Mouse (Mus musculus): ENCODE measurements around the gene Orai2. TPM values are rescaled to one million over a fixed set of nuclear protein-coding genes. Genes with fewer than 3 reads are reported as not detected.

Gene Orai2
- total and polyA plus RNA-seq, 3 experiments, result 0.76 to 5.5 (median 1.6) TPM

DNA sequence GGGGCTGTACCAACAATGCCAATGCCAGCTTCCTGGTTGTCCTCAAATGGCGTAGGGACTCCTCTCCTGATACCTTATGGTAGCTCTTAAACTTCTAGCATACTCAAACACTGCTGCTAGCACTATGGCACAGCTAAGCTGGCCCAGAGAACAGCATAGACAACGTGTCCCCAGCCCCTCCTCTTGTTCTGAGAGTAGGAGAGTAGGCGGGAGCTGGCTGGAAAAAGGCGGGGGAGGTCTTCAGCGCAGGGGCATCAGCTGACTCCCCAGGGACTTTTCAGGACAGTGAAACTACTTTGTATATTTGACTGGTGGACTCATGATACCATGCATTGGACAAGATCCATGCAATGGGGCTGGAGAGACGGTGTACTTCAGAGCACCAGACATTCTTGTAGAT is 11.5 kb upstream of the Orai2 start:
- no peak overlapping the region for H3K27ac ChIP-seq
- H3K9ac ChIP-seq (ENCODE audit: low read depth, low read length), result no peak overlapping the region
- H3K27me3 ChIP-seq (ENCODE audit: control insufficient read depth, insufficient read depth, low read length), result no peaks in the 10 kb centered on the region
- H3K4me3 ChIP-seq, result no peak overlapping the region
- no peaks in the 10 kb centered on the region for H3K79me2 ChIP-seq (replicated peaks; ENCODE audit: control insufficient read depth, insufficient read depth, low read length)
- no peak for DNase-seq
- H3K36me3 ChIP-seq (ENCODE audit: control insufficient read depth, insufficient read depth, low read length), result no peaks in the 10 kb centered on the region
- intact Hi-C loops (cut with DNase I), result no loop called here
- no peaks in the 10 kb centered on the region; the same call in 1 of the 2 replicates for H3K4me1 ChIP-seq (ENCODE audit: control insufficient read depth, insufficient read depth, low read length)
- no peak for TF ChIP-seq EP300 (IDR thresholded peaks at IDR 0.05; ENCODE audit: insufficient read depth, low read depth, low read length)
- TF ChIP-seq CTCF (IDR thresholded peaks at IDR 0.05), result no peak
- TF ChIP-seq POLR2A (IDR thresholded peaks at IDR 0.05; ENCODE audit: insufficient read depth, low read depth, low read length), result no peak
- 77% methylated on average over 6 of the region's 6 CpGs for WGBS

DNA sequence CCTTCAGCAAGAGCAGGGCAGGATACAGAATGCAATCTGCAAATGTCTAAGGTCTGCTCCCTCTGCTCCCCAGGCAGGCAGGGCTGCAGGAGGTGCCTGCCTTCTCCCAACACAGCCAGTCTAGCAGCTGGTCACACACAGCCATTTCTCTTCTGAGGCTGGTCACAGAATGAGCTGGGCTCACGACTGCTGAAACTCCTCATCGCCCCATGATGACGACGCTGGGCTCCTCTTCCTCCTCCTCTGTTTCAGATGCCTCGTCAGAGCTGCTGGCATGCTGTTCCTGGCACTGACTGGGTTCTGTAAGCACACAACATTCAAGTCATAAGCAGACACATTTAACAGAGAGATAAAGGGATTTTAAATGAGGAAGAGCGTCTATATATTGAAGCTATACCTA is 10.7 kb upstream of the Orai2 start:
- no peak for DNase-seq
- Histone ChIP-seq H3K79me2 (replicated peaks; ENCODE audit: control insufficient read depth, insufficient read depth, low read length) (no peaks in the 10 kb centered on the region), H3K27ac (no peak overlapping the region), H3K4me1 (ENCODE audit: control insufficient read depth, insufficient read depth, low read length) (no peaks in the 10 kb centered on the region; the same call in 1 of the 2 replicates), H3K36me3 (ENCODE audit: control insufficient read depth, insufficient read depth, low read length) (no peaks in the 10 kb centered on the region), H3K27me3 (ENCODE audit: control insufficient read depth, insufficient read depth, low read length) (no peaks in the 10 kb centered on the region), H3K9ac (ENCODE audit: low read depth, low read length) (no peak overlapping the region), H3K4me3 (no peak overlapping the region)
- 90% methylated on average over 6 of the region's 6 CpGs for whole genome bisulfite sequencing
- intact Hi-C loops (cut with DNase I), result no loop called here
- no peak for TF ChIP-seq CTCF (IDR thresholded peaks at IDR 0.05)
- no peak for TF ChIP-seq POLR2A (IDR thresholded peaks at IDR 0.05; ENCODE audit: insufficient read depth, low read depth, low read length)
- TF ChIP-seq EP300 (IDR thresholded peaks at IDR 0.05; ENCODE audit: insufficient read depth, low read depth, low read length), result no peak

DNA sequence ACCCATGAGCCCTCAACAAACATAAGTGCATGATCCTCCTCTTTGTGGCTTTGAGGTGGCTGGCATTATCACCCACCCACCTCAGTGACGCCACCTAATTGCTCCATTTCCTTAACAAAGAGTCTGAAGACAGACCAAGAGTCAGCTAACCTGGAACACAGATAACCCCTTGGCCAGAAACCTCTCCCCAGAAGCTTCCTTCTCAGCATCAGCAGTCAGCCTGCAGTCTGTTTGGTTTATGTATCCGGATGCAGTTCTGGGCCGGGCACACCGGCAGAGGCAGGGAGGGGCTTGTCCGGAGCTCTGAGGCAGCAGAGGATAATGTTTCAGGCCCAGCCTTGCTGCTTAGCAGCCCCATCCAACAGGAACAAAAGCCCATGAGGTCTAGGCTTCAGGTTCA is 9.1 kb upstream of the Orai2 start:
- Histone ChIP-seq H3K27ac (no peak overlapping the region), H3K4me1 (ENCODE audit: control insufficient read depth, insufficient read depth, low read length) (no peaks in the 10 kb centered on the region; the same call in 1 of the 2 replicates), H3K36me3 (ENCODE audit: control insufficient read depth, insufficient read depth, low read length) (no peaks in the 10 kb centered on the region), H3K4me3 (no peak overlapping the region), H3K79me2 (replicated peaks; ENCODE audit: control insufficient read depth, insufficient read depth, low read length) (no peaks in the 10 kb centered on the region), H3K9ac (ENCODE audit: low read depth, low read length) (no peak overlapping the region), H3K27me3 (ENCODE audit: control insufficient read depth, insufficient read depth, low read length) (no peaks in the 10 kb centered on the region)
- intact Hi-C loops (cut with DNase I), result no loop called here
- TF ChIP-seq POLR2A (IDR thresholded peaks at IDR 0.05; ENCODE audit: insufficient read depth, low read depth, low read length), result no peak
- TF ChIP-seq CTCF (IDR thresholded peaks at IDR 0.05), result no peak
- TF ChIP-seq EP300 (IDR thresholded peaks at IDR 0.05; ENCODE audit: insufficient read depth, low read depth, low read length), result no peak
- WGBS, result 81% methylated on average over 5 of the region's 5 CpGs
- DNase-seq, result no peak

DNA sequence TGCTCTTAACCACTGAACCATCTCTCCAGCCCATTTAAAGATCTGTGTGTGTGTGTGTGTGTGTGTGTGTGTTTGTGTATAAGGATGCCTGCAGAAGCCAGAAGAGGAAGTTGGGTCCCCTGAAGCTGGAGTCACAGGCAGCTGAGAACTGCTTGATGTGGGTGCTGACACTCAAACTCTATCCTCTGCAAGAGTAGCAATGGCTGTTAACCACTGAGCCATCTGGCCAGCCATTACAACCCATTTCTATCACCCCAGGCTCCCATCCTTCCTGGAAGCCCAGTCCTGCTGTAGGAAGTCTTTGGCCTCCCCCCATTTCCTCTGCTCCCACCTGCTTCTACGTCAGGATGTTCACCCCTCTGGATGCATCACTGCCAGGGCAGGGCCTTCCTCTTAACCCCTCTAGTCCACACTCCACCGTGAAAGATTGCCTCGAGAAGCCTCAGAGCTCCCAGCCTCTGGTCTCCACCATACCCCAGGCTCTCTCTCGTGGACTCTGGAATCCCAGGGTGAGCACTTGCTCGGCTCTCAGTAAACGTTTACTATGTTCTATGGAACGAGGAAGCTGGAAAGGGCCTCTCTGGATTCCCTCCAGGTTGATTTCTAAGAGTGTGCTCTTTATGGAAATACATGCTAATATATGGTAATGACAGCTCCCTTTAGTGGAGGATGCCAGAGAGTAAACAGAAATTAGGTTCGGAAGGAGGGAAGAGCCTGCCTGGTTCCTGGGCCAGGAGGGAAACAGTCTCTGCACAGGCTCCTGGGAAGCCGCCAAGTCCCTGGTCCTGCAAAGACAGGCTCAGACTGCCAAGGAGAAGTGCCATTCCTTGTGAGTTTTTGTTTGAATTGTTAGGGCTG is 3.3 kb upstream of the Orai2 start:
- H3K4me1 ChIP-seq (ENCODE audit: control insufficient read depth, insufficient read depth, low read length), result peaks cover 5% of the 10 kb centered on the region
- H3K27ac ChIP-seq, result no peak overlapping the region
- TF ChIP-seq EP300 (IDR thresholded peaks at IDR 0.05; ENCODE audit: insufficient read depth, low read depth, low read length) (no peak), CTCF (IDR thresholded peaks at IDR 0.05) (no peak), POLR2A (IDR thresholded peaks at IDR 0.05; ENCODE audit: insufficient read depth, low read depth, low read length) (no peak)
- no peaks in the 10 kb centered on the region for H3K79me2 ChIP-seq (replicated peaks; ENCODE audit: control insufficient read depth, insufficient read depth, low read length)
- no peak overlapping the region for H3K9ac ChIP-seq (ENCODE audit: low read depth, low read length)
- H3K27me3 ChIP-seq (ENCODE audit: control insufficient read depth, insufficient read depth, low read length), result no peaks in the 10 kb centered on the region
- 20% methylated on average over 9 of the region's 9 CpGs for WGBS
- intact Hi-C loops (cut with DNase I), result no loop called here
- no peak overlapping the region for H3K4me3 ChIP-seq
- peak in 1 of 2 experiments; percentile 36 for DNase-seq
- no peaks in the 10 kb centered on the region for H3K36me3 ChIP-seq (ENCODE audit: control insufficient read depth, insufficient read depth, low read length)

DNA sequence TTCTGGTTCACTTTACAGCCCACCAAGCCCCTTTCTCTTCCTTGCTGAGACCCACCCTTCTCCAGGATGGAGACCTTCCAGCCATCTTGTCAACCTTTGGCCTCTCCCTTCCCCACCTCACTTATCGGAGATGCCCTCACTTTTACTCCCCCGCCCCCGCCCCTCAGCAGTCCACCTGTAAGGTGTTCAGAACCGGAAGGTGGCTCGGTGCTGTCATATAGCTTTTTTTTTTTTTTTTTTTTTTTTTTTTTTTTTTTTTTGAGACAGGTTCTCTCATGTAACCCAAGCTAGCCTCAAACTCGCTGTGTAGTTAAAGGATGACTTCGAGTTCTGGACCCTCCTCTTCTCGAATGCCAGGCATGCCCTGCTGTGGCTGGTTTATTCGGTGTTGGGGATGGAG is 2.4 kb upstream of the Orai2 start:
- no peaks in the 10 kb centered on the region for H3K27me3 ChIP-seq (ENCODE audit: control insufficient read depth, insufficient read depth, low read length)
- TF ChIP-seq EP300 (IDR thresholded peaks at IDR 0.05; ENCODE audit: insufficient read depth, low read depth, low read length), result no peak
- TF ChIP-seq CTCF (IDR thresholded peaks at IDR 0.05), result no peak
- TF ChIP-seq POLR2A (IDR thresholded peaks at IDR 0.05; ENCODE audit: insufficient read depth, low read depth, low read length), result no peak
- 68% methylated on average over 9 of the region's 9 CpGs for WGBS
- H3K9ac ChIP-seq (ENCODE audit: low read depth, low read length), result no peak overlapping the region
- intact Hi-C loops (cut with DNase I), result no loop called here
- H3K27ac ChIP-seq, result no peak overlapping the region
- H3K36me3 ChIP-seq (ENCODE audit: control insufficient read depth, insufficient read depth, low read length), result no peaks in the 10 kb centered on the region
- peaks cover 5% of the 10 kb centered on the region for H3K4me1 ChIP-seq (ENCODE audit: control insufficient read depth, insufficient read depth, low read length)
- H3K79me2 ChIP-seq (replicated peaks; ENCODE audit: control insufficient read depth, insufficient read depth, low read length), result no peaks in the 10 kb centered on the region
- no peak for DNase-seq
- H3K4me3 ChIP-seq, result no peak overlapping the region

Measured in heart, adult 2 months (tissue).